Mouse (Mus musculus): ENCODE results near the gene Specc1. TPM values are rescaled to one million over a fixed set of nuclear protein-coding genes. Genes with fewer than 3 reads are reported as not detected.
A peak's percentile ranks its signal among the peaks of the same experiment; 100 is the strongest.

Gene Specc1
- total RNA-seq, 2 experiments from 2014 or later: 5.5 to 9.5 TPM

- DNase-seq: peak; percentile 20 to 25
- intact Hi-C loops (cut with DNase I): no loop called here
Measured at GRCm38 (mm10) chr11:62220756-62221510, 264.4 kb downstream of the Specc1 start.

- intact Hi-C loops (cut with DNase I): no loop called here
Measured at GRCm38 (mm10) chr11:62223416-62223815, 266.9 kb downstream of the Specc1 start.

GRCm38 (mm10) chr11:62223962-62224361, 267.4 kb downstream of the Specc1 start:
- peak; percentile 21 to 40 for DNase-seq
- intact Hi-C loops (cut with DNase I): no loop called here

More at GRCm38 (mm10) chr11:62223416-62223815, 266.9 kb downstream of the Specc1 start:
- DNase-seq: no peak

GRCm38 (mm10) chr11:62224797-62225196, 268.2 kb downstream of the Specc1 start:
- intact Hi-C loops (cut with DNase I): no loop called here
- DNase-seq: peak; percentile 27 to 37

GRCm38 (mm10) chr11:62240631-62241261, 284.2 kb downstream of the Specc1 start:
- intact Hi-C loops (cut with DNase I): no loop called here
- DNase-seq: no peak

GRCm38 (mm10) chr11:62243871-62244270, 287.3 kb downstream of the Specc1 start:
- no peak for DNase-seq
- intact Hi-C loops (cut with DNase I): no loop called here

- intact Hi-C loops (cut with DNase I): no loop called here
- DNase-seq: no peak
Measured at GRCm38 (mm10) chr11:62244471-62244870, 287.9 kb downstream of the Specc1 start.

- no peak for DNase-seq
- intact Hi-C loops (cut with DNase I): loop anchor here (5.0 kb wide), 1 partner anchor 56 kb away; no protein-coding TSS in a partner anchor
Measured at GRCm38 (mm10) chr11:62247759-62248400, 291.3 kb downstream of the Specc1 start.

GRCm38 (mm10) chr11:62248401-62249244, 292.1 kb downstream of the Specc1 start, which contains the start of gene Adora2b:
TSS of gene Adora2b (plus strand) at chr11:62248984.
- peak; percentile 70 to 75 for DNase-seq
- intact Hi-C loops (cut with DNase I): loop anchor here (5.0 kb wide), 1 partner anchor 56 kb away; no protein-coding TSS in a partner anchor

- peak; percentile 34 to 43 for DNase-seq
- intact Hi-C loops (cut with DNase I): loop anchor here (5.0 kb wide), 1 partner anchor 57 kb away; no protein-coding TSS in a partner anchor
Measured at GRCm38 (mm10) chr11:62249266-62250037, 292.9 kb downstream of the Specc1 start.

- peak in 1 of 2 experiments; percentile 16 for DNase-seq
- intact Hi-C loops (cut with DNase I): no loop called here
Measured at GRCm38 (mm10) chr11:62251047-62251446, 294.5 kb downstream of the Specc1 start.

- intact Hi-C loops (cut with DNase I): no loop called here
- DNase-seq: no peak
Measured at GRCm38 (mm10) chr11:62253380-62253779, 296.8 kb downstream of the Specc1 start.

- intact Hi-C loops (cut with DNase I): no loop called here
- no peak for DNase-seq
Measured at GRCm38 (mm10) chr11:62259214-62259613, 302.7 kb downstream of the Specc1 start.

- intact Hi-C loops (cut with DNase I): no loop called here
Measured at GRCm38 (mm10) chr11:62263599-62263998, 307.0 kb downstream of the Specc1 start.

GRCm38 (mm10) chr11:62264018-62264417, 307.5 kb downstream of the Specc1 start:
- no peak for DNase-seq

More at GRCm38 (mm10) chr11:62263599-62263998, 307.0 kb downstream of the Specc1 start:
- DNase-seq: no peak

GRCm38 (mm10) chr11:62265642-62266041, 309.1 kb downstream of the Specc1 start:
- no peak for DNase-seq
- intact Hi-C loops (cut with DNase I): no loop called here

More at GRCm38 (mm10) chr11:62264018-62264417, 307.5 kb downstream of the Specc1 start:
- intact Hi-C loops (cut with DNase I): no loop called here

GRCm38 (mm10) chr11:62266466-62267214, 310.1 kb downstream of the Specc1 start:
- intact Hi-C loops (cut with DNase I): no loop called here

GRCm38 (mm10) chr11:62268381-62268780, 311.8 kb downstream of the Specc1 start:
- no peak for DNase-seq
- intact Hi-C loops (cut with DNase I): no loop called here

More at GRCm38 (mm10) chr11:62266466-62267214, 310.1 kb downstream of the Specc1 start:
- DNase-seq: no peak

GRCm38 (mm10) chr11:62269097-62269496, 312.5 kb downstream of the Specc1 start:
- DNase-seq: no peak
- intact Hi-C loops (cut with DNase I): no loop called here

Data from heart, postnatal 36 days (tissue).